Mouse (Mus musculus): ENCODE results near the gene Nr2c2ap.

Nr2c2ap gene

GRCm38 (mm10) chr8:70131166-70131883, at the start of gene Nr2c2ap:
Nr2c2ap (plus strand) TSS chr8:70131333.
- DNase-seq (ENCODE audit: low spot score): peak; percentile 91

GRCm38 (mm10) chr8:70081976-70082375, 49.2 kb upstream of the Nr2c2ap start:
- no peak for DNase-seq (ENCODE audit: low spot score)

GRCm38 (mm10) chr8:70083285-70083684, 47.8 kb upstream of the Nr2c2ap start, which contains the start of gene Hapln4:
Hapln4 (plus strand) TSS chr8:70083457.
- peak; percentile 71 for DNase-seq (ENCODE audit: low spot score)

GRCm38 (mm10) chr8:70084191-70085065, 46.7 kb upstream of the Nr2c2ap start:
- peak; percentile 52 for DNase-seq (ENCODE audit: low spot score)

- DNase-seq (ENCODE audit: low spot score): no peak
Measured at GRCm38 (mm10) chr8:70086151-70086550, 45.0 kb upstream of the Nr2c2ap start.

- DNase-seq (ENCODE audit: low spot score): no peak
Measured at GRCm38 (mm10) chr8:70087237-70087636, 43.9 kb upstream of the Nr2c2ap start.

GRCm38 (mm10) chr8:70087836-70088650, 43.1 kb upstream of the Nr2c2ap start:
- peak; percentile 72 for DNase-seq (ENCODE audit: low spot score)

- no peak for DNase-seq (ENCODE audit: low spot score)
Measured at GRCm38 (mm10) chr8:70089296-70089960, 41.7 kb upstream of the Nr2c2ap start.

- DNase-seq (ENCODE audit: low spot score): no peak
Measured at GRCm38 (mm10) chr8:70092786-70093185, 38.3 kb upstream of the Nr2c2ap start.

- no peak for DNase-seq (ENCODE audit: low spot score)
Measured at GRCm38 (mm10) chr8:70099276-70099675, 31.9 kb upstream of the Nr2c2ap start.

- DNase-seq (ENCODE audit: low spot score): no peak
Measured at GRCm38 (mm10) chr8:70100241-70100640, 30.9 kb upstream of the Nr2c2ap start.

GRCm38 (mm10) chr8:70104506-70104905, 26.6 kb upstream of the Nr2c2ap start:
- peak; percentile 37 for DNase-seq (ENCODE audit: low spot score)

GRCm38 (mm10) chr8:70104922-70105321, 26.2 kb upstream of the Nr2c2ap start:
- DNase-seq (ENCODE audit: low spot score): no peak

- no peak for DNase-seq (ENCODE audit: low spot score)
Measured at GRCm38 (mm10) chr8:70110451-70110850, 20.7 kb upstream of the Nr2c2ap start.

GRCm38 (mm10) chr8:70111192-70111795, 19.8 kb upstream of the Nr2c2ap start:
- no peak for DNase-seq (ENCODE audit: low spot score)

- peak; percentile 36 for DNase-seq (ENCODE audit: low spot score)
Measured at GRCm38 (mm10) chr8:70112401-70113016, 18.6 kb upstream of the Nr2c2ap start.

GRCm38 (mm10) chr8:70114488-70114887, 16.6 kb upstream of the Nr2c2ap start:
- DNase-seq (ENCODE audit: low spot score): no peak

- DNase-seq (ENCODE audit: low spot score): no peak
Measured at GRCm38 (mm10) chr8:70114892-70115291, 16.2 kb upstream of the Nr2c2ap start.

GRCm38 (mm10) chr8:70117611-70118010, 13.5 kb upstream of the Nr2c2ap start:
- peak; percentile 66 for DNase-seq (ENCODE audit: low spot score)
